Mouse (Mus musculus) ES-E14 (cell line): ENCODE measurements around the gene Syndig1.

Experiments used
- CHD2 ChIP-seq: IDR thresholded peaks from 2 replicates; pipeline ENCODE4 v1.6.1; 2014; ENCODE audit warnings: mild to moderate bottlenecking, low read depth, low read length, inconsistent platforms
- HCFC1 ChIP-seq: IDR thresholded peaks from 2 replicates; pipeline ENCODE4 v1.6.1; 2012; ENCODE audit warnings: low read length, inconsistent platforms, borderline replicate concordance; ENCODE audit not compliant: insufficient read depth
- ZNF384 ChIP-seq: IDR thresholded peaks from 2 replicates; pipeline ENCODE4 v1.6.1; 2012; ENCODE audit warnings: low read depth, low read length, inconsistent platforms

GRCm38 (mm10) chr2:150013785-150014184 lies 184.8 kb downstream of the Syndig1 start:
- TF ChIP-seq ZNF384 (no peak), HCFC1 (no peak), CHD2 (no peak)
